1 mouse cellular context compared by ENCODE assay signal in genomic region chr11:113683957-113684706, GRCm38 (mm10).
TF ChIP-seq lines count a peak whose summit lies in the region.

TSS of gene Fam104a (minus strand) at chr11:113684155.
TSS of gene D11Wsu47e (plus strand) at chr11:113684412.

TF ChIP-seq in CH12.LX, 34 proteins besides CTCF, POLR2A, EP300 and RAD21 (continued from another document):
- TF ChIP-seq KAT2A (IDR thresholded peaks at IDR 0.05; ENCODE audit: insufficient replicate concordance, low read length) (peak; percentile 81; the same call in 1 of the 2 replicates), ZKSCAN1 (IDR thresholded peaks at IDR 0.05; ENCODE audit: borderline replicate concordance, low read depth, low read length) (no peak), MYC (IDR thresholded peaks at IDR 0.05; ENCODE audit: low read depth, low read length) (peak; percentile 79; the same call in 1 of the 2 replicates), USF2 (conservative IDR thresholded peaks at IDR 0.05; ENCODE audit: low read depth, low read length) (no peak), TCF12 (IDR thresholded peaks at IDR 0.05; ENCODE audit: low read depth, low read length) (peak; percentile 76), TBP (conservative IDR thresholded peaks at IDR 0.05; ENCODE audit: low read depth, low read length) (peak; percentile 83; the same call in 1 of the 2 replicates), RCOR1 (conservative IDR thresholded peaks at IDR 0.05; ENCODE audit: low read depth, low read length) (peak; percentile 12; the same call in 1 of the 2 replicates), MXI1 (IDR thresholded peaks at IDR 0.05; ENCODE audit: low read depth, low read length) (peak; percentile 92; the same call in 1 of the 2 replicates), JUND (conservative IDR thresholded peaks at IDR 0.05; ENCODE audit: low read depth, low read length) (no peak), SIN3A (IDR thresholded peaks at IDR 0.05; ENCODE audit: low read length) (no peak; the same call in none of the 2 replicates), MAFK (IDR thresholded peaks at IDR 0.05; ENCODE audit: insufficient replicate concordance, low read length) (no peak), ELF1 (IDR thresholded peaks at IDR 0.05; ENCODE audit: low read depth, low read length) (peak; percentile 97), ZMIZ1 (IDR thresholded peaks at IDR 0.05; ENCODE audit: low read depth, low read length) (no peak; the same call in 1 of the 2 replicates), MAZ (IDR thresholded peaks at IDR 0.05; ENCODE audit: low read depth, low read length) (no peak), ZC3H11A (IDR thresholded peaks at IDR 0.05; ENCODE audit: low read depth, low read length) (no peak), UBTF (IDR thresholded peaks at IDR 0.05; ENCODE audit: low read depth, low read length) (no peak), ETS1 (conservative IDR thresholded peaks at IDR 0.05; ENCODE audit: low read depth, low read length) (no peak), MEF2A (IDR thresholded peaks at IDR 0.05; ENCODE audit: borderline replicate concordance, low read depth, low read length) (peak; percentile 52), CHD2 (IDR thresholded peaks at IDR 0.05; ENCODE audit: low read length) (no peak), GABPA (IDR thresholded peaks at IDR 0.05; ENCODE audit: insufficient replicate concordance, low read depth, low read length) (no peak), NELFE (IDR thresholded peaks at IDR 0.05; ENCODE audit: low read depth, low read length) (peak; percentile 67), HCFC1 (IDR thresholded peaks at IDR 0.05; ENCODE audit: low read depth, low read length) (peak; percentile 87), IRF4 (IDR thresholded peaks at IDR 0.05; ENCODE audit: low read depth, low read length) (peak; percentile 63), CHD1 (IDR thresholded peaks at IDR 0.05; ENCODE audit: low read depth, low read length) (no peak), POLR2AphosphoS2 (IDR thresholded peaks at IDR 0.05; ENCODE audit: low read depth, low read length) (peak; percentile 76; the same call in 1 of the 2 replicates), USF1 (IDR thresholded peaks at IDR 0.05; ENCODE audit: low read depth, low read length) (no peak), E2F4 (IDR thresholded peaks at IDR 0.05; ENCODE audit: insufficient replicate concordance, low read depth, low read length) (no peak), JUN (IDR thresholded peaks at IDR 0.05; ENCODE audit: insufficient read depth, low read depth, low read length) (no peak)
